Mouse (Mus musculus) liver, adult 2 months (tissue): ENCODE measurements around the gene Auts2.

ENCODE experiments used
- CTCF ChIP-seq: fragments of 200-500 bp; IDR thresholded peaks from 2 replicates; pipeline ENCODE4 v1.5.1; 2011; ENCODE audit warnings: low read depth, low read length, control low read depth
- POLR2A ChIP-seq: fragments of 200-500 bp; IDR thresholded peaks from 2 replicates; pipeline ENCODE4 v1.6.1; 2011; ENCODE audit warnings: low read length, control low read depth; ENCODE audit not compliant: insufficient read depth; ENCODE audit errors: extremely low read depth

DNA sequence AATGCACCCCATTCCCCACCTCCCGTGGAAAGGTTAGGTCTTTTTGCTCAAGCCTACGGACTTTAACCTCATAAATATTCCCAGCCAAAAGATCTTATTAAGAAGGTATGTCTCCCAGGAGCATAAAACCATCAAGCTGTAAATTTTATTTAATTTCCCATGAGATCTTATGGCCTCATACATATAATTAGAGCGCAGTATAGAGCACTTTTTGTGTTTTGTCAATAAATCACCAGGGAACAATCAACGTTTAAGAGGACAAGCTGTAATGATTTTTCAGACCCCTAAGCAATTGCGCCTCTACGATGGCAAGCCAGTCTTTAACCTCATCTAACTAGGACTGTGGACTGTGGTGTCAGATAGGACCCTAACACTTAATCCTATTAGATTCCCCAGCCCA lies 820.4 kb downstream of the Auts2 start:
- no peak for TF ChIP-seq CTCF
- TF ChIP-seq POLR2A = no peak
